Mouse (Mus musculus) thymus, adult 2 months (tissue): Measurements from ENCODE around the gene Gnat1. TPM values are rescaled to one million over a fixed set of nuclear protein-coding genes. Genes with fewer than 3 reads are reported as not detected.
A peak's percentile ranks its signal among the peaks of the same experiment; 100 is the strongest.

ENCODE experiments used
- DNase-seq: peaks from one replicate; pipeline ENCODE4 v3.0.0; 2021
- H3K27ac ChIP-seq: fragments of 200-500 bp; 2 replicates; pipeline ENCODE4 v1.5.1; 2012; ENCODE audit warnings: low read length, control low read depth; ENCODE audit not compliant: control insufficient read depth, insufficient read depth
- H3K27me3 ChIP-seq: fragments of 200-500 bp; 2 replicates; pipeline ENCODE4 v1.6.1; 2012; ENCODE audit warnings: mild to moderate bottlenecking, low read length, moderate library complexity, mixed read lengths; ENCODE audit not compliant: control insufficient read depth, insufficient read depth
- H3K36me3 ChIP-seq: fragments of 200-500 bp; 2 replicates; pipeline ENCODE4 v1.6.1; 2012; ENCODE audit warnings: mild to moderate bottlenecking, low read length, moderate library complexity; ENCODE audit not compliant: control insufficient read depth, insufficient read depth
- H3K4me1 ChIP-seq: fragments of 200-500 bp; replicated peaks from 2 replicates; pipeline ENCODE4 v1.6.1; 2012; ENCODE audit warnings: low read length; ENCODE audit not compliant: control insufficient read depth, insufficient read depth
- H3K4me3 ChIP-seq: fragments of 200-500 bp; 2 replicates; pipeline ENCODE4 v1.5.1; 2012; ENCODE audit warnings: mild to moderate bottlenecking, low read length, control low read depth, moderate library complexity; ENCODE audit not compliant: control insufficient read depth, insufficient read depth
- CTCF ChIP-seq: fragments of 200-500 bp; IDR thresholded peaks from 2 replicates; pipeline ENCODE4 v1.5.1; 2012; ENCODE audit warnings: mild to moderate bottlenecking, control low read depth, low read length, moderate library complexity, borderline replicate concordance; ENCODE audit not compliant: control insufficient read depth, poor library complexity, insufficient read depth; ENCODE audit errors: extremely low read depth
- POLR2A ChIP-seq: fragments of 200-500 bp; IDR thresholded peaks from 2 replicates; pipeline ENCODE4 v1.6.1; 2012; ENCODE audit warnings: mild to moderate bottlenecking, low read length, control low read depth, moderate library complexity; ENCODE audit not compliant: control insufficient read depth, poor library complexity, insufficient read depth; ENCODE audit errors: extremely low read depth
- WGBS: fragments of 180-500 bp; shearing (Covaris S2); methylation state at CpG from one replicate; pipeline ENCODE4 v1.1.7; 2018; 5-methylcytosine and 5-hydroxymethylcytosine counted together
- polyA plus RNA-seq: library from polyadenylated mRNA; depleted of rRNA; stranded (reverse); fragments of >200 nt; gene quantifications from 2 replicates; pipeline ENCODE4 v1.2.3, GENCODE M21; 2012

Gnat1 gene
- polyA plus RNA-seq, 1 experiment: 0.13 TPM

GRCm38 (mm10) chr9:107708439-107709095 lies 29.1 kb upstream of the Gnat1 start:
- Histone ChIP-seq H3K27ac (no peak overlapping the region), H3K36me3 (no peaks in the 10 kb centered on the region), H3K27me3 (peaks cover 11% of the 10 kb centered on the region), H3K4me3 (peak overlapping the region; percentile 58), H3K4me1 (peaks cover 28% of the 10 kb centered on the region)
- TF ChIP-seq POLR2A (no peak), CTCF (no peak)
- DNase-seq: no peak
- WGBS: 16% methylated on average over 21 of the region's 21 CpGs

- Histone ChIP-seq H3K27ac (no peak overlapping the region), H3K27me3 (peaks cover 11% of the 10 kb centered on the region), H3K4me3 (peak overlapping the region; percentile 58; the same call in 1 of the 2 replicates), H3K4me1 (peaks cover 28% of the 10 kb centered on the region), H3K36me3 (no peaks in the 10 kb centered on the region)
- TF ChIP-seq POLR2A: no peak
- no peak for TF ChIP-seq CTCF
- WGBS: 6% methylated on average over 17 of the region's 17 CpGs
- no peak for DNase-seq
These were observed 28.4 kb upstream of the Gnat1 start for GRCm38 (mm10) chr9:107707701-107708438.

DNA sequence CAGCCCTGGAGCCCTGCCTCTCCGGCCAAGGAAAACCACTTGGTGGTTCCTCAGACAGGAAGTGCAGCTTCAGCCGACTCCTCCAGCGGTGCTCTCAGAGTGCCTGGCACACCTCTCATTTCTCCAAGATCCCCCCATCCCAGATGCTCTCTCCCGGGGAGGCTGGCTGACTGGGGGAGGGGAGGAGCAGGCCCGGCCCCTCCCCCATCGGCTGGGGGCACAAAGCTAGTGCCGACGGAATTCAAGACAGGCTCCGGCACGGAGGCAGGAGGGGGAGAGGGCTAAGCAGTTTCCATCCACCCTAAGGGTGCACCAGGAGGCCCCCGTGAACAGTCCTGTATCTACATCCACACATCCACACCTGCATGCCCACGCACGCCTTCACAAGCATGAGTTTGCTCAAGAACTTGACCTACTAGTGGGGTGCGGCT lies 27.3 kb upstream of the Gnat1 start:
- no peak overlapping the region for H3K27ac ChIP-seq
- TF ChIP-seq CTCF (no peak), POLR2A (no peak)
- H3K4me1 ChIP-seq: peaks cover 30% of the 10 kb centered on the region
- H3K36me3 ChIP-seq: no peaks in the 10 kb centered on the region
- DNase-seq: no peak
- peaks cover 11% of the 10 kb centered on the region for H3K27me3 ChIP-seq
- 17% methylated on average over 14 of the region's 14 CpGs for WGBS
- no peak overlapping the region for H3K4me3 ChIP-seq

- WGBS: 83% methylated on average over 14 of the region's 14 CpGs
- Histone ChIP-seq H3K4me3 (no peak overlapping the region), H3K4me1 (peaks cover 17% of the 10 kb centered on the region), H3K27ac (no peak overlapping the region), H3K27me3 (peaks cover 9% of the 10 kb centered on the region), H3K36me3 (no peaks in the 10 kb centered on the region)
- no peak for TF ChIP-seq CTCF
- no peak for TF ChIP-seq POLR2A
- no peak for DNase-seq
These were observed 24.0 kb upstream of the Gnat1 start for GRCm38 (mm10) chr9:107703337-107704122.

DNA sequence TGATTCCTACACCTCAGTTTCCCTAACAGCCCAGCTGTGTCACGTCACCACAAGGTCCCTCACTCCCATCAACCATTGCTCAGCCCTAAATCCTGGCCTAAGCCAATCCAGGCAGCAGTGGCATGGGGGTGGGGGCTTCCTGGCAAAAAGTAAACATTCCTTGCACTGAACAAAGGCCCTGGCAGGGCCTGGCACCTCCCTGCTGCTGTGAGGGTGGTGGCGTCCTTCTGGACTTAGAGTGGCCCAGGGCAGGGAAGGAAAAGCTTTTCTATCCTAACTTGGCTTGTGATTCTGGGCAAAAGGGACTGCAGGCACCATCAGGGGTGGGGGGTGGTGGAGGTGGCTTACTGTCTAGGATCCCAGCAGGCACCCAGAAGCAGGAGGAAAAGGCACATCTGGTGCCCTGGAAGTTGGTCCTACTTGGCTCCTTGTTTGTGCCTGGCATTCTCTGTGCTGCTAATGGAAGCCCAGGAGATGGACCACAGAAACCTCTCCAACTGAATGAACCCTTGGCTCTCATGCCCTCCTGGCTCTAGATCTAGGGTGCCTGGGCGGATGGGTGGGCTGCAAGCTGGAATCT lies 23.2 kb upstream of the Gnat1 start:
- Histone ChIP-seq H3K4me1 (peaks cover 9% of the 10 kb centered on the region), H3K27ac (no peak overlapping the region), H3K4me3 (no peak overlapping the region), H3K27me3 (peaks cover under 1% of the 10 kb centered on the region; the same call in 1 of the 2 replicates), H3K36me3 (no peaks in the 10 kb centered on the region)
- WGBS: 97% methylated on average over 3 of the region's 3 CpGs
- no peak for DNase-seq
- TF ChIP-seq POLR2A (no peak), CTCF (no peak)

DNA sequence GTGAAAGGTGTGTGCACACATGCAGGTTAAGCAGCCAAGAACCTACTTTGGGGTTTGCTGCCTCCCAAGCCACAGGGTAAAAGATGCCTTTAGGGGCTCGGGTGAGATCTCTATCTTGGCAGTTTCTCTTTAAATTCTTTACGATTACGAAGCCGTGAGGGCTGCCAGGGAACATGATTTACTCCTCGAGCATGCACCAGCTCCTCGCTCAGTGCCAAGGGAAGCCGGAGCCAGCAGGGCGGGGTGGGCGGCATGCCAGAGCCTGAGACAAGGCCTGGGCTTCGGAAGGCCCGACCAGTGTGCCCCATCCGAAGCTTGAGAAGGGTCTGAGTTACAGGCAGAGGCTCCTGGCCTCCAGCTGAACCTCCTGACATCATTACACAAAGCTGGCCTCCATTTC lies 22.1 kb upstream of the Gnat1 start:
- no peak for DNase-seq
- no peak overlapping the region for H3K27ac ChIP-seq
- H3K36me3 ChIP-seq: no peaks in the 10 kb centered on the region
- H3K27me3 ChIP-seq: no peaks in the 10 kb centered on the region
- TF ChIP-seq POLR2A (no peak), CTCF (no peak)
- WGBS: 76% methylated on average over 12 of the region's 12 CpGs
- no peak overlapping the region for H3K4me3 ChIP-seq
- 0 out of 2 replicates have a peak, but pooled peaks cover 2% of the 10 kb centered on the region for H3K4me1 ChIP-seq
